Mouse (Mus musculus) adrenal gland, adult 18-20 months (tissue): ENCODE results near the gene Zfp865. TPM values are rescaled to one million over a fixed set of nuclear protein-coding genes. Genes with fewer than 3 reads are reported as not detected.
"Not testable (repeated sequence)": the region's sequence is repeated elsewhere in the genome, so short reads cannot be mapped to it uniquely, and the experiment has no call there.

Experiments
- DNase-seq, 2 experiments: peaks; one replicate each; pipeline ENCODE4 v3.0.0; 2021 to 2022; ENCODE audit warnings: low spot score in 2 of 2
- long read RNA-seq, 2 experiments: library from polyadenylated mRNA; stranded (forward); transcript quantifications; one replicate each; pipeline ENCODE4 v2.0.0; 2021
- total RNA-seq, 2 experiments: library from RNA; stranded (reverse); gene quantifications; 1 replicate in 1 of 2; 2 replicates in 1 of 2; pipeline ENCODE4 v1.2.3; 2021

The Zfp865 gene
- 10 to 100 TPM; 24.4 to 24.5 TPM for total RNA-seq
- long read RNA-seq, experiment 1, transcript Zfp865-203 (1 exons, 3,815 nt): major isoform, 5 of 7 reads
- long read RNA-seq, experiment 1, partial matches to known transcripts: 1 of 7 reads
- long read RNA-seq, experiment 1, other reads (novel, unspliced or antisense): 1 of 7 reads
- long read RNA-seq, experiment 2, transcript Zfp865-203 (1 exons, 3,815 nt): major isoform, 5 of 9 reads
- long read RNA-seq, experiment 2, partial matches to known transcripts: 2 of 9 reads
- long read RNA-seq, experiment 2, other reads (novel, unspliced or antisense): 0 of 9 reads

DNA sequence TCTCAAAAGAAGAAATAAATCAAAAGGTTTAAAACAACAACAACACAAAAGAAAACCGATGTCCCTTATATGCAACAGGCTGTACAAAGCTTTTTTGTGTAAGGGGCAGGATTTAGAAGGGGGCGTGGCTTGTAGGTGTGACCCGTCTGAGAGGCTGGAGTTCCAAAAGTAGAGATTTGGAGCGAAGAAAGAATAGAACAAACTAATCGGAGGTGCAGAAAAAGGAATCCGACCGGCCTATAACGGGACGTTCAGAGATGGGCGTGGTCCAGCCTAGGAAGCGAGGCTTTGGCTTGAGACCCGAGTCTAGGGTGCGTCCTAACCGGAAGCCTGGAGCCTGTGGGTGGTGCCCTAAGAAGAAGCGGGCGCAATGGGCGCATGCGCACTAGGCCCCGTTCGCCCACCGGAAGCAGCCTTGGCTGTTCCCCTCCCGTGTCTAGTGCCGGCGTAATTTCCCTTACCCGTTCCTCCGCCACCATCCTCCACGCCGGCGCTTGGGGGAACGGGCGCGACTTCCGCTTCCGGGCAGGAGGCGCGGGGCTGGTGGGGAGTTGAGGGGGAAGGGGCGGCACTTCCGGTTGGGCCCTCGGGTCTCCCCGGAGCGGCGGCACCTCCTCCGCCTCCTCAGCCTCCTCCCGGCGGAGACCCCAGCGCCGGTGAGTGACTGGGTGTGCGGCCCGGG lies at the start of gene Zfp865, which contains the start of gene Ccdc106:
Zfp865 (plus strand) TSS at position 377 of the 682 bp plus-strand sequence.
Ccdc106 (plus strand) TSS at position 554 of the 682 bp plus-strand sequence.
- DNase-seq: peak; percentile 96 to 97

DNA sequence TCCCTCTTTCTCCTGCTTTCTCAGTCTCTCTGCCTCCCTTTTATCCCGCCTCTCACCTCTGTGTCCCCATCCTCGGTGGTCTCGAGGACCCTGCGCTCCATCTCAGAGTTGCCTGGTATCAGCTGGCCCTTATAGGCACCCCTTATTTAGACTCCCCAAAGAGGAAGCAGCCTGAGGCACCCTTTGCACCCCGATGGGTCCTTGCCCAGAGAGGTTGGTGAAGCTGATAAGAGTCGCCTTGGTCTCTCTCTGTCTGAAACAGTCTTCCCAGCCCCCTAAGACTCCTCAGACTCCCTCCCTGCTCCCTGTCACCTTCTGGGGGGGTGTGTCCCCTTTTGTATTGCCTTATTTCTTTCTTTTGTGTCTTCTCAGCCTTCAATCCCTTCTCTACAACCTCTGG lies 49.1 kb upstream of the Zfp865 start, which contains the start of gene Sbk3:
Sbk3 (minus strand) TSS at position 101 of the 400 bp plus-strand sequence.
- no peak for DNase-seq

DNA sequence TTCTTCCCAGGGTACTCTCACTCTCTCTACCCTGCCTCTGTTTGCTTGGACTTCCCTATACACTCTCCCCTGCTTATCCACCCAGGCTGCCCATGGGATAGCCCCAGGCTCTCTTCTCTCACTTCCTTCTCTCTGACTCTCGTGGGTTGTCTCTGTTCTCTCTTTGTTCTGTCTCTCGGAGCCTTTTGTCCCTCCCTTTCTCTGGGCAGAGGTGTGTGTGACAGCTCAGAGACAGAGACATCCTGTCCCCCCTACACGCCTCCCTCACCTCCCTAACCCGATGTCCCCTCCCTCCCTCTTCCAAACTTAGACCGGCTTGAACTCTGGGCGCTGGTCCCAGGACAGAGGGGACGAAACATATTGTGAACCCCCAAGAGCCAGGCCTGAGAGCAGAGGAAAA lies 48.5 kb upstream of the Zfp865 start:
- no peak for DNase-seq

DNA sequence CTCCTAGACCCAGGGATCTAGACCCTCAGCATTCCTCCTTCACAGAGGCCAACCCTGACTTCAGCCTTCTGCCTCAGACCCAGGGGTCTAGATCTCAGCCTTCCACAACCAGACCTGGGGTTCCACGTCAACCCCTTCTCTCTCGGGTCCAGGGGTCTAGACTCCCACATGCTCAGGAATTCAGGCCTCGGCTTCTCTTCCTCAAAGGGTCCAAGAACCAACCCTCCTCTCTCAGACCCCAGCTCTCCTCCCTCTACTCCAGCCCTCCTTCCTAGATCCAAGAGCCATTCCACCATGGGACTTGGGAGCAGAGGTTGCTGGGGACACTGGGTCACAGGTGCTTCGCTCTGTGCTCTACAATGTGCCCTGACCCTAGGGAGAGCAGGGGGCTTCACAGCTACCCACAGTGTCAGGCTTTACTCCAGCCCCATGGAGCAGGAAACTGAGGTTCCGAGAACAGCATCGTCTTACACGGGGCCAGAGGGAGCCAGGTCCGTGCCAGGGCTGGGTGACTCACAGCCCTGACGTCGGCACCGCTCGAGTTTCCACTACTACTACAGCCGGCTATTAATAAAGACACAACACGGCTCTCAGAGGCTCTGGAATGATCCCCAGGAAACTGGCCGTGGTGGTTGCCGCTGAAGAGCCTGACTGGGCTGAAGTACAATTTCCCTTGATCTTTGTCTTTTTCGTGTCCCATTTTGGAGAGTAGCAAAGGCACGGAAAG lies 47.7 kb upstream of the Zfp865 start:
- peak; percentile 59 for DNase-seq

DNA sequence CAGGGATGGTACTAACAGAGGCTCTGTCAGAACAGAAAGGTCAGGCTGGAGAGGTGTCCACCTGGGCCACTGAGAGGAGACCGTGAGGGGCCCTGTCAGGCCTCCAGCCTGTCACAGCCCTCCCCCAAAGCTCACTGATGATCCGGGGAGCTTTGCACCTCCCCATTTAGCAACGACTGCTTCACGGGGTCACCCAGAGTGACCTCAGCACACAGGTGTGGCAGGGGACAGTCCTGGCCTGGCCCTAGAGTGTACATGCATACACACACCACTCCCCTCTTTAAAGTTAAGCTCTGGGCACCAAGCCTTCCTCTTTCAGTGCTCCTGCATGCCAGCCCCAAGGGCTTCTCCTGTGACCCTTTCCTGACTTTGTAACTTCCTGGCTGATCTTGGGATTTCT lies 44.7 kb upstream of the Zfp865 start:
- DNase-seq: no peak

DNA sequence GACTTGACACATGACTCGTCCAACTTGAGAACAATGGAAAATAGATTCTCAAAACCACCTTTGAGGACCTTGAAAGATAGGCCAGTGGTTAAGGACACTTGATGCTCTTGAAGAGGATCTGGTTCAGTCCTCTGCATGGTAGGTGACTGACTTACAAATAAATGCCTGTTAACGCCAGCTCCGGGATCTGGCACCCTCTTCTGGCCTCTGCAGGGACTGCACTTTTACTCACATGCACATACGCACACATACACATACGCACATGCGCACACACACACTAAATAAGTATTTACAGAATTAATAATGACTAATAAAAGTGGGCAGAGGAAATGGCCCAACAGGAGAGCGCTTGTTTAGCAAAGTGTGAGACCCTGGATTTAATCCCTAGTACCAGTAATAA lies 43.3 kb upstream of the Zfp865 start:
- no peak for DNase-seq

DNA sequence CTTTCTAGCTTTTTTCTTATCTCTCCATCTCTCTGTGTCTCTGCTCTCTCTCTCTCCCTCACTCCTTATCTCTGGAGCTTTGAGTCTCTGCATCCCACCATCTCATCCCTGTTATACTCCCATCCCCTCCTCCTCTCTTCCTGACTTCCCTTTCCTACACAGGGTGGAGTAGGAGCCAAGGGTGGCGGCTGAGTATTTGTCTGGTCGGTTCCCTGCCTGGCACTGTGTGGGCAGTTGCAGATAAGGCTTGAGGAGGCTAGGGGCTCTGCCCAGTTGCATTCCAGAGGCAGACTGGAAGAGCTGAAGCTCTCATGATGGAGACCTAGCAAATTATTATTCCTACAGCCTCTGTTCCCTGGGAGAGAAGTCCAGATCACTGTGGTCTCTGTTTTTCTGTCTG lies 31.9 kb upstream of the Zfp865 start:
- no peak for DNase-seq

DNA sequence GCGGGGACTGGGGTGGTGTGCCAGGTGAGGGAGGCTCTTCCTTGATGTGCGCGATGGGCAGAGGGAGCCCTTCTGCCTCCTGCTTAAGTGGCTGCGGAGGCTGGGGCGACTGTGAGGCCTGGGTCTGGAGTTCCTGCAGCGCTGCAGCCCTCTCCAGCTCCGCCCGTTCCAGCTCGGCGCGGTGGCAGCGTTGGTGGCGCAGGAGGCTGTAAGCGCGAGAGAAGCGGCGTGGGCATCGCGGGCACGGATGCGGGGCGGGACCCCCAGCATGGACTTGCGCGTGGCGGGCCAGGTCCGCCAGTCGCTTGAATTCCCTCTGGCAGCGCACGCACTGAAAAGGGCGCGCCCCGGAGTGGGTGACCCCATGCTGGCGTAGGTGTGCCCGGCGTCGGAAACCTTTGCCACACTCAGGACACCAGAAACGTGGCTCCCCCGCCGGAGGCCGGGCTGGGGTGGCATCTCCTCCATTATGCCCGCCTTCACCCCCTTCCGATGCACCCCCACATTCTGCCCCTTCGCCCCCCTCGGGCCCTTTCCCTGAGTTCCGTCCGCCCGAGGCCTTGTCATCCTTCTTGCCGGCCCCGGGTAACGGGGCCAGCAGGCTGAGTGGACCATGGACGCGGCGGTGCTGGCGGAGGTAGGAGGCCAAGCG lies 26.7 kb upstream of the Zfp865 start:
- DNase-seq: no peak

DNA sequence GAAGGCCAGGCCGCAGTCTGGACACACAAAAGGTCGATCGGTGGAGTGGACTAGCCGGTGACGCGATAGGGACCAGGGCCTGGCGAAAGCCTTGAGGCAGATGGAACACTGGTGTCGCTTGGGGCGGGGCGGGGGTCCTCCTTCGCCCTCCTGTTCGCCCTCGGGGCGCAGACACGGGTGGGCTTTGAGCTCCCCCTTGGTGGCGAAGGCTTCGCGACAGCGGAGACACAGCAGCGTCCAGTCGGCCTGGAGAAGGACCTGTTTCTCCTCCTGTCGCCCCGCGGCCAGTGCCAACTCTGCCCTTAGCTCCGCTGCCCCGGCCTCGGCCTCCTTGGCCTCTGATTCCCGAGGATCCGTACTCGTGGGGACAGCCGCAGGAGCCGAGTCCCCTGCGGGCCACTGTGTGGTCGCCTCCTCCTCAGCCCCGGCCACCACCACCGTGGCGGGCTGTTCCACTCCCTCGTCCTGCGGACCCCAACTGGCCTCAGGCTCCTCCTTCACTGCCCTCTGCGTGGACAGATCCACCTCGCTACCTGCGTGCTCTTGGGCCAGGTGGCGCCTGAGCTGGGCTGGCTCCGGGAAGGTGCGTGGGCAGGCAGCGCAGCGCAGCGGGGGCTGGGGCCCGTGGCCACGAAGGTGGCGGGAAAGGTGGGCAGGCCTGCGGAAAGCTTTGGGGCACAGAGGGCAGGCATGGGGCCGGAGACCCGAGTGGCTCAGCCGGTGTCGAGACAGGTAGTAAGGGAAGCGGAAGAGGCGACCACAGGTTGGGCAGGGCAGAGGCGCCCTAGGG lies 26.0 kb upstream of the Zfp865 start:
- no peak for DNase-seq

DNA sequence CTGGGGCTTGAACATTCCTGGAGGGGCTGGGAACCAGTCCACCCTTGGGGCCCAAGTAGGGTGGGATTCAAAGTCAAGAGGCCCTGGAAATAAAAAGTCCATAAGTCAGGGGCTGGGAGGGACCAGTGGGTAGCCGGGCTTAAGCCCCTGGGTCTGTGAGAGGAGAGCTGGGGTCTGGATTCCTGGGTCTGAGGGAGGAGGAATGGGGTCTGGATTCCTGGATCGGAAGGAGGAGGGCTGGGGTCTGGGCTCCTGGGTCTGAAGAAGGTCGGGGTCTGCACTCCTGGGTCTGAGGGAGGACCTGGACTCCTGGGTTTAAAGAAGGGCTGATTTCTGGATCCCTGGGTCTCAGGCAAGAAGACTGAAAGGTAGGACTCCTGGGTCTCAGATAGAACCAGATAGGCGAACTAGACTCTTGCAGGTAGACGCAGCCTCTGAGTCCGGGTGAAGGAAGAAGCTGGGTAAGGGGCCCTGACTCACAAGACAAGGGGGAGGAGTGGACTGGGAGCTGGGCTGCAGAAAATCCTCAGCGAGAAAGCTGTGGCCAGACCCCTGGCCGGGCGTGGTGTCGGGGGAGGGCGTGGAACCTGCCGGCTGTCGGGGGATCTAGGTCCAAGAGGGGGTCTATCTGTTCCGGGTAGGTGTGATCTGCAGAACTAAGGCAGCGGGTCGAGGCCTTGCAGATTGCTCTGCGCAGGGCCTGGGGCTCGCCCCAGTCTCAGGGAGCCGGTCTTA lies 24.7 kb upstream of the Zfp865 start:
- DNase-seq: no peak

DNA sequence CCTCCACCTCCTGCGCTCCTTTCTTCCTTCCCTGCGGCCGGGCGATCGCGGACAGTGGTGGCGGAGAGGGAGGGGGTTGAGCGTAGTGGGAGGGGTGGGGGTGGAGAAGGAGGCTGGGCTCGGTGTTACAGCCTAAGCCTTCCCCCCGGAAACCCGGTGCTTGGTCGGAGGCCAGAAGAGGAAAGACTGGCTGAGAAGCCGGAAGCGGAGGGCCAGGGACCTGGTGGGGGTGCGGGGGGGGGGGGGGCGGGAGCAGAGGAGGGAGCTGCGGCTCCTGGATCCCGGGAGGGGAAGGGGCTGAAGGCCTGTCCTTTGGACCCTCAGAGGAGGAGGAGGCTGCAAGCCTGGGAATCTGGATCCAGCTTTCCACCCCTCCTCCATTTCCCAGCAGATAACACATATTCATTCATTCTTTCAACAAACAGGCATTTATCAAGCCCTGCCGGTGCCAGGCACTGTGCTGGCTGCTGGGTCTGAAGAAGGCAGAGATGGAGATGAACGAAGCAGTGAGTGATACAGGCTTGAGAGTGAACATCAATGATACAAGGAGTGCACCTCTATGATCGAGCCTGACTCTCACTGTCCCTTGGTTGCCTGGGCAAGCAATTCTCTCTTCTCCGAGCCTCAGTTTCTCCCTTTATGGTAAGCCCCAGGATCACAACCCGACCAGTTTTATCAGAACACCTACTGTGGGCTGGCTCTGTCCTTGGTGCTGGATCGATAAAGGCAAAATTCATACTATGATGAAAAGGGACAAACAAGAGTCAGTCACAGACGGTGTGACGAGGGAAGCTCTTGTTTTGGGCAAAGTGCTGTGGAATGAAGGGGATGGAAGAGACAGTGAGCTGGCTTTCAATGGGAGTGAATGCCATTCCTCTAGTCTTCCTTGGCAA lies 23.9 kb upstream of the Zfp865 start, which contains the start of gene Zfp579:
Zfp579 (minus strand) TSS at position 156 of the 893 bp plus-strand sequence.
- DNase-seq: peak; percentile 86 to 90

DNA sequence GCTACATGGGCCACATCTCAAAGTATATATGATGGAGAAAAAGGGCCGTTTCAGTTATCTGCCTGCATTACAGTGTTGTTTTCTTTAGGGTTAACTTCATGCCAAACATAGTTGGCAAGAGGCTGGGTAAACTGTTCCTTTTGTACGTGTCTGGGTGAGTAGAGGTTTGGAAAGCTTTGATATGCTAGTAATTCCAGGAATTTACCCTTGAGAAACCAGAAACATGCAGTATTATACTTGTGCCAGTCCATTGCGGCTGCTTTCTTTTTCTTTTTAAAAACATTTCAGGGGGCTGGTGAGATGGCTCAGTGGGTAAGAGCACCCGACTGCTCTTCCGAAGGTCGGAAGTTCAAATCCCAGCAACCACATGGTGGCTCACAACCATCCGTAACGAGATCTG lies 23.2 kb upstream of the Zfp865 start:
- no peak for DNase-seq

DNA sequence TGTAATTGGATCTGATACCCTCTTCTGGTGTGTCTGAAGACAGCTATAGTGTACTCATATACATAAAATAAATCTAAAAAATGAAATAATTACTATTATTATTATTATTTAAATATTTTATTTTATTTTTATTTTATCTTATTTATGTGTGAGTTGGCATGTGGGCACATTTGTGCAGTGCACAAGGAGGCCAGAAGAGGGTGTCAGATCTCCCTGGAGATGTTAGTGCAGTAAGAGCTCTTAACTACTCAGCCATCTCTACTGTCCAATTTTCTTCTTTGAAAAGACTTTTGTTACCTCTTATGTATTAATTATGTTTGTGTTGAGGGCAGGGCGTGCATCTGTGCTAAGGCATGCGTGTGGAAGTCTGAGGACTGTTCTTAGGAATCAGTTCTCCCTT lies 20.3 kb upstream of the Zfp865 start:
- DNase-seq: no peak

DNA sequence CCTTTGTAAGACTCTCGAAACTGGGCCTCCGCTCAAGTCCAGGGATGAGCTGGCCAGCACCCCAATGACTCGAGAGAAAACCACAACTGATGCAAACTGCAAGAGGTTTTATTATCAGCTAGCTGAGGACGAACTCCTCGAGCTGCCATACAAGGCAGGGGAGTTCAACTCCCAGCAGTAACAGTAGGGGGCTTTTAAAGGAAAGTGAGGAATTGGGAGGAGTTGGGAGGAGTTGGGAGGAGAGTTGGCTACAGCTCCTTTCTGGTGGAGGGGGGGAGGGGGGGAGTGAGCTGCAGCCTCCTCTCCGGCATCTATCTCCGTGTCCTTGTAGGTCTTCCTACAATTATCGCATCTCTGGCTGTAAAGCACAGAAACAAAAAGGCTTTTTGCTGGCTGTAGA lies 17.3 kb upstream of the Zfp865 start:
- DNase-seq: not testable (repeated sequence)

DNA sequence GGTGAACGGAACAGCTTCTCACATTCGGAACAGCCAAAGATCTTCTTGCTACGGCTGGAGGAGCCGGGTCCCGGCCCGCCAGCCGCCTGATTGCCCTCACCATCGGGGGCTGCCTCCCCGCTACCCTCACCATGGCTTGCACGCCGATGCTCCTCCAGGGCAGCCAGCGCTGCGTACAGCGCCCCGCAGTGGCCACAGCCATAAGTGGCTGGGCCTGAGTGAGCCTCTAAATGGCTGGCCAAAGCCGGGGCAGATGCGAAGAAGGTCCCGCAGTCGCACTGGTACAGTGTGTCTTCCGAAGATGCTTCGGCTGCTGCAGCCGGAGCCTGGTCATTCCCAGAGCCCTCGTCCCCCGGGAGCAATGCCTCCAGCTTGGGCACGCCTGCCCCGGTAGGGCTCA lies 11.9 kb upstream of the Zfp865 start:
- no peak for DNase-seq

DNA sequence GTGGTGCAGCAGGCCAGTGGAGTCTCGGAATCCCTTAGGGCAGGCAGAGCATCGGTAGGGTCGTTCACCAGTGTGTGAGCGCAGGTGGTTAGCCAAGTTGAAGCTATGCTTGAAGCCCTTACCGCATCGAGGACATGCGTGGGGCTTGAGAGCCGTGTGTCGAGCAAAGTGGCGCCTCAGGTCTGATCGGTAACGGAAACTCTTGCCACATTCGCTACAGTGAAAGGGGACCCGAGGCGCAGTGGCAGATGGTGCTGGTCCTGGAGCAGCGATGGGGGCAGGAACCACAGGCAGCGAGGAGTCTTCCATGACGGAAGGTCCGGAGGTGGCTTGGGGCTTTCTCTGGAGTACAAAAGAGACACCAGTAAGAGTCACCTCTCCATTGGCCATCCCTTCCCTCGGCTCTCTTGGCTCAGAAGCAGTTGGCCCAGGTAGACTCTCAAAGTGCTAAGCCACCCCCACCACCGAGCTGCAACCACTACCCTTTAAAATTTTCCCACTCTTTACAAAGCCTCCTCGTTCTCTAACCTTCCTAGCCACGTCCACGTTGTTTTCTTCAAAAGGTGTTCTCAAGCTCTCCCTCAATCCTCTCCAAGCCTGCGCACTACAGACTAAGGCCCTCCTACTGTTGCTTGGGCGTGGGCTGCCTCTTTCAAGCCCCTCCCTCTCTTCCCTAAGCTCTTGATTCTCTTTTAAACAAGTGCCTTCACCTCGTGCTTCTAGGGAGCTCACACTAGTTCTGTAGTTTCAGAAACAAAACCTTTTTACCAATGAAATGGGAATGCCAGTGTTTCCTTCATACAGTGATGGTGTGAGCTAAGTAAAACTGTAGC lies 7.3 kb upstream of the Zfp865 start:
- DNase-seq: no peak

DNA sequence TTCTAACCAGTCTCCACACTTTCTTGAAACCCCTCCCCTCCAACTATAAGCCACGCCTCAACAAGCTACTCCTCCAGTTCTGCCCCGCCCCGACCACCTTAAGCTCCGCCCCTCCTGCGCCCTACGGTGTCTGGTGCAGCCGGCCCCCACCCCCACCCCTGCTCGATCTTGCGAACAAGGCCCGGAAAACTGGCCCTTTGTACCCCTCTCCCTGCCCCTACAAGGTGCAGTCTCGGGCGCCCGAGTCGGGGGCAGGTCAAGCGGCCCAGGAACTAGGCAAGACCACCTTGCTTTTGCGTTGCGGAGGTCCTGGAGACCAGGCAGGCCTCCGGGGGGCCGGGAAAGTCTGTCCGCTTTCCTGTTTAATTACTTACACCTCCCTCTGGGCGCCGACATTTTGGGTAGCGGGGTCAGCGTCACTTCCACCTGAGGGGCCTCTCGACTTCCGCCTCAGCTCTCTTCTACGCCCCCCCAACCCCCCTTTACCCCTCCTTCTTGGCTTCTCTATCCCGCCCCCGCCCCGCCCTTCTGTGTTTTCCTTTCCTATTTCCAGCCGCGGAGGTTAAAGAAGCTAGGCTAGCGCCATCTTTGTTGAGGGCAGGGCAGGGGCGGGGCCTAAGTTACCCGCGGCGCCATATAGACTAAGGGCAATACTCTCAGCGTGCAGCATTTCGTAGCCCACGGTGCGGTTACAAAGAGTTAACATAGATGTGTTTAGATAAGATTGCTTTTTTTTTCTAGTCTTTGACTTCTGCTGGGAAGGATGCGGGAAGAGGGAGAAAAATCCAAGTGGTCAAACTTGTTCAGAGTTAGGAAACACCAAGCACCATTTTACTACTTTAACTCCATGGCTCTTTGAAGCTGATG lies 5.7 kb upstream of the Zfp865 start, which contains the start of the genes Zfp524 and Fiz1:
Zfp524 (plus strand) TSS at position 165 of the 867 bp plus-strand sequence.
Fiz1 (minus strand) TSS at position 447 of the 867 bp plus-strand sequence.
- DNase-seq: peak; percentile 96
